Mouse (Mus musculus) cerebellum, adult 2 months (tissue): ENCODE measurements at regions not wholly inside any gene's neighbourhood (a gene's known extent, or its start where the extent isn't known, plus 50 kb on each side); places are given as distances from the start of the nearest gene placed in this dataset.

Experiments
- DNase-seq, 2 experiments: peaks; one replicate each; pipeline ENCODE4 v3.0.0; 2021
- H3K27ac ChIP-seq: fragments of 200-500 bp; 2 replicates; pipeline ENCODE4 v1.5.1; 2012; ENCODE audit warnings: low read length, control low read depth, inconsistent platforms; ENCODE audit not compliant: insufficient read depth
- H3K27me3 ChIP-seq: fragments of 200-500 bp; 2 replicates; pipeline ENCODE4 v1.6.1; 2012; ENCODE audit warnings: inconsistent platforms, mild to moderate bottlenecking, low read length, moderate library complexity; ENCODE audit not compliant: control insufficient read depth, insufficient read depth
- H3K4me1 ChIP-seq: fragments of 200-500 bp; 2 replicates; pipeline ENCODE4 v1.6.1; 2011; ENCODE audit warnings: low read length; ENCODE audit not compliant: control insufficient read depth, insufficient read depth
- H3K4me3 ChIP-seq: fragments of 200-500 bp; replicated peaks from 2 replicates; pipeline ENCODE3; 2011; ENCODE audit warnings: mild to moderate bottlenecking, low read depth, low read length, control low read depth; ENCODE audit not compliant: insufficient read depth
- CTCF ChIP-seq: fragments of 200-500 bp; IDR thresholded peaks from 2 replicates; pipeline ENCODE4 v1.5.1; 2011; ENCODE audit warnings: low read depth, mild to moderate bottlenecking, control low read depth, low read length, moderate library complexity, borderline replicate concordance; ENCODE audit not compliant: insufficient read depth
- POLR2A ChIP-seq: fragments of 200-500 bp; IDR thresholded peaks from 2 replicates; pipeline ENCODE4 v1.6.1; 2011; ENCODE audit warnings: low read length, control low read depth, borderline replicate concordance; ENCODE audit not compliant: insufficient read depth
- WGBS: fragments of 180-500 bp; shearing (Covaris S2); methylation state at CpG from one replicate; pipeline ENCODE4 v1.1.7; 2018; 5-methylcytosine and 5-hydroxymethylcytosine counted together

- Histone ChIP-seq H3K27ac (no peak overlapping the region), H3K4me1 (peaks cover 2% of the 10 kb centered on the region; the same call in 1 of the 2 replicates), H3K27me3 (no peaks in the 10 kb centered on the region; the same call in 1 of the 2 replicates), H3K4me3 (no peak overlapping the region)
- TF ChIP-seq POLR2A (no peak), CTCF (no peak)
- DNase-seq = no peak
- 90% methylated on average over 2 of the region's 2 CpGs for WGBS
These were observed 126.6 kb upstream of the Pkdcc start for GRCm38 (mm10) chr17:83088471-83088870.

GRCm38 (mm10) chr17:83089856-83090692 lies 125.0 kb upstream of the Pkdcc start:
- Histone ChIP-seq H3K4me3 (no peak overlapping the region), H3K27me3 (no peaks in the 10 kb centered on the region; the same call in 1 of the 2 replicates), H3K4me1 (0 out of 2 replicates have a peak, but pooled peaks cover 2% of the 10 kb centered on the region), H3K27ac (no peak overlapping the region)
- DNase-seq = no peak
- TF ChIP-seq POLR2A (no peak), CTCF (no peak)
- 56% methylated on average over 10 of the region's 10 CpGs for WGBS

GRCm38 (mm10) chr17:83093862-83094261 lies 121.2 kb upstream of the Pkdcc start:
- TF ChIP-seq POLR2A (no peak), CTCF (no peak)

GRCm38 (mm10) chr17:83096451-83096850 lies 118.6 kb upstream of the Pkdcc start:
- H3K4me3 ChIP-seq = no peak overlapping the region
- 73% methylated on average over 8 of the region's 8 CpGs for WGBS
- no peak for DNase-seq
- no peaks in the 10 kb centered on the region for H3K4me1 ChIP-seq
- TF ChIP-seq CTCF = no peak
- TF ChIP-seq POLR2A = no peak
- H3K27ac ChIP-seq = no peak overlapping the region
- H3K27me3 ChIP-seq = no peaks in the 10 kb centered on the region; the same call in 1 of the 2 replicates

More at GRCm38 (mm10) chr17:83093862-83094261, 121.2 kb upstream of the Pkdcc start:
- no peak for DNase-seq
- no peak overlapping the region for H3K4me3 ChIP-seq
- no peaks in the 10 kb centered on the region for H3K4me1 ChIP-seq
- H3K27me3 ChIP-seq = no peaks in the 10 kb centered on the region; the same call in 1 of the 2 replicates
- WGBS = 91% methylated on average over 5 of the region's 5 CpGs
- no peak overlapping the region for H3K27ac ChIP-seq

- Histone ChIP-seq H3K4me1 (no peaks in the 10 kb centered on the region), H3K27me3 (no peaks in the 10 kb centered on the region; the same call in 1 of the 2 replicates), H3K4me3 (no peak overlapping the region), H3K27ac (no peak overlapping the region)
- DNase-seq = no peak
- TF ChIP-seq POLR2A (no peak), CTCF (no peak)
- WGBS = 45% methylated on average over 16 of the region's 16 CpGs
These were observed 117.1 kb upstream of the Pkdcc start for GRCm38 (mm10) chr17:83097998-83098397.

- H3K27me3 ChIP-seq = no peaks in the 10 kb centered on the region; the same call in 1 of the 2 replicates
- TF ChIP-seq CTCF (no peak), POLR2A (no peak)
These were observed 116.2 kb upstream of the Pkdcc start for GRCm38 (mm10) chr17:83098679-83099413.

GRCm38 (mm10) chr17:83101035-83101434 lies 114.1 kb upstream of the Pkdcc start:
- no peak for DNase-seq
- H3K27me3 ChIP-seq = no peaks in the 10 kb centered on the region; the same call in 1 of the 2 replicates
- TF ChIP-seq POLR2A (no peak), CTCF (no peak)
- 93% methylated on average over 7 of the region's 7 CpGs for WGBS
- H3K4me3 ChIP-seq = no peak overlapping the region
- H3K27ac ChIP-seq = no peak overlapping the region
- H3K4me1 ChIP-seq = no peaks in the 10 kb centered on the region

More at GRCm38 (mm10) chr17:83098679-83099413, 116.2 kb upstream of the Pkdcc start:
- Histone ChIP-seq H3K4me1 (no peaks in the 10 kb centered on the region), H3K4me3 (no peak overlapping the region), H3K27ac (no peak overlapping the region)
- WGBS = 16% methylated on average over 12 of the region's 12 CpGs
- DNase-seq = no peak
